Mouse (Mus musculus) heart, adult 11 months (tissue): Measurements from ENCODE around the gene Col19a1.

ENCODE experiments used
- DNase-seq: peaks from one replicate; pipeline ENCODE4 v3.0.0; 2022

Gene Col19a1

GRCm38 (mm10) chr1:24225825-24226526 is 361.3 kb downstream of the Col19a1 start:
- DNase-seq, result no peak

- no peak for DNase-seq
Observed at GRCm38 (mm10) chr1:24222981-24223612, 364.2 kb downstream of the Col19a1 start.

GRCm38 (mm10) chr1:24222231-24222630 is 365.0 kb downstream of the Col19a1 start:
- no peak for DNase-seq

- no peak for DNase-seq
Observed at GRCm38 (mm10) chr1:24219041-24219440, 368.2 kb downstream of the Col19a1 start.
